Mouse (Mus musculus) left cerebral cortex, adult 2 months (tissue): ENCODE measurements at regions not wholly inside any gene's neighbourhood (a gene's known extent, or its start where the extent isn't known, plus 50 kb on each side); places are given as distances from the start of the nearest gene placed in this dataset.

ENCODE experiments used
- DNase-seq, 2 experiments: peaks; one replicate each; pipeline ENCODE4 v3.0.0; 2021 to 2022; ENCODE audit warnings: low spot score in 2 of 2, mixed read lengths in 1 of 2; ENCODE audit errors: extremely low spot score in 1 of 2
- H3K27ac ChIP-seq: fragments of 200-600 bp; 2 replicates; pipeline ENCODE4 v1.8.1; 2022
- H3K4me3 ChIP-seq: fragments of 200-600 bp; 2 replicates; pipeline ENCODE4 v1.8.1; 2022
- CTCF ChIP-seq: fragments of 200-600 bp; IDR thresholded peaks from 2 replicates; pipeline ENCODE4 v1.8.1; 2022; ENCODE audit warnings: antibody characterized with exemption, mild to moderate bottlenecking, moderate library complexity
- intact Hi-C: fragments of 180-260 bp; cut with DNase I; formaldehyde crosslinking; loops from one replicate; pipeline ENCODE4 v1.15.1; 2025

GRCm38 (mm10) chr16:30788944-30789781 is 189.6 kb downstream of the Fam43a start:
- intact Hi-C loops = no loop called here

GRCm38 (mm10) chr16:30790036-30790435 is 190.5 kb downstream of the Fam43a start:
- Histone ChIP-seq H3K4me3 (no peak overlapping the region), H3K27ac (no peak overlapping the region)
- no peak for TF ChIP-seq CTCF
- intact Hi-C loops = no loop called here
- DNase-seq = no peak

More at GRCm38 (mm10) chr16:30788944-30789781, 189.6 kb downstream of the Fam43a start:
- TF ChIP-seq CTCF = no peak
- Histone ChIP-seq H3K4me3 (no peak overlapping the region), H3K27ac (no peak overlapping the region)
- no peak for DNase-seq

- no peak for TF ChIP-seq CTCF
- DNase-seq = no peak
- no peak overlapping the region for H3K4me3 ChIP-seq
- intact Hi-C loops = no loop called here
- no peak overlapping the region for H3K27ac ChIP-seq
Measured at GRCm38 (mm10) chr16:30790551-30791001, 191.1 kb downstream of the Fam43a start.

GRCm38 (mm10) chr16:30791048-30791855 is 191.7 kb downstream of the Fam43a start:
- intact Hi-C loops = no loop called here
- no peak overlapping the region for H3K4me3 ChIP-seq
- DNase-seq = no peak
- no peak for TF ChIP-seq CTCF
- no peak overlapping the region for H3K27ac ChIP-seq

- intact Hi-C loops = no loop called here
- H3K4me3 ChIP-seq = no peak overlapping the region
- no peak for TF ChIP-seq CTCF
- DNase-seq = no peak
- no peak overlapping the region for H3K27ac ChIP-seq
Measured at GRCm38 (mm10) chr16:30792738-30793377, 193.3 kb downstream of the Fam43a start.

GRCm38 (mm10) chr16:30793378-30793753 is 193.8 kb downstream of the Fam43a start:
- H3K4me3 ChIP-seq = no peak overlapping the region
- no peak overlapping the region for H3K27ac ChIP-seq
- intact Hi-C loops = no loop called here

GRCm38 (mm10) chr16:30793856-30794255 is 194.3 kb downstream of the Fam43a start:
- intact Hi-C loops = no loop called here
- no peak for TF ChIP-seq CTCF
- no peak overlapping the region for H3K4me3 ChIP-seq
- no peak for DNase-seq
- H3K27ac ChIP-seq = no peak overlapping the region

More at GRCm38 (mm10) chr16:30793378-30793753, 193.8 kb downstream of the Fam43a start:
- DNase-seq = no peak
- TF ChIP-seq CTCF = no peak

- intact Hi-C loops = no loop called here
- no peak for TF ChIP-seq CTCF
- Histone ChIP-seq H3K27ac (no peak overlapping the region), H3K4me3 (no peak overlapping the region)
- DNase-seq = no peak
Measured at GRCm38 (mm10) chr16:30795501-30795904, 196.0 kb downstream of the Fam43a start.

GRCm38 (mm10) chr16:30796103-30796502 is 196.6 kb downstream of the Fam43a start:
- no peak for DNase-seq
- Histone ChIP-seq H3K4me3 (no peak overlapping the region), H3K27ac (no peak overlapping the region)
- intact Hi-C loops = no loop called here
- no peak for TF ChIP-seq CTCF

- no peak for TF ChIP-seq CTCF
- intact Hi-C loops = no loop called here
- no peak overlapping the region for H3K27ac ChIP-seq
- DNase-seq = no peak
- H3K4me3 ChIP-seq = no peak overlapping the region
Measured at GRCm38 (mm10) chr16:30797006-30797405, 197.5 kb downstream of the Fam43a start.

- no peak overlapping the region for H3K4me3 ChIP-seq
- DNase-seq = no peak
- H3K27ac ChIP-seq = no peak overlapping the region
- intact Hi-C loops = no loop called here
- no peak for TF ChIP-seq CTCF
Measured at GRCm38 (mm10) chr16:30797973-30798471, 198.5 kb downstream of the Fam43a start.

GRCm38 (mm10) chr16:30798536-30798935 is 199.0 kb downstream of the Fam43a start:
- Histone ChIP-seq H3K4me3 (no peak overlapping the region), H3K27ac (no peak overlapping the region)
- no peak for TF ChIP-seq CTCF
- no peak for DNase-seq
- intact Hi-C loops = no loop called here
